Mouse (Mus musculus) brain, adult 10 weeks (tissue): ENCODE results near the gene Ptgr1. TPM values are rescaled to one million over a fixed set of nuclear protein-coding genes. Genes with fewer than 3 reads are reported as not detected.

Experiments
- polyA plus RNA-seq: library from polyadenylated mRNA; stranded (reverse); fragments of 350-450 nt; fragmentation: Illumina TruSeq; extraction: RNeasy Lipid Tissue Mini Kit (QIAGEN cat#74804); gene quantifications from one replicate; pipeline ENCODE4 v1.2.3, GENCODE M21; 2015; ENCODE audit warnings: low read depth, low replicate concordance

The Ptgr1 gene
- 1.1 TPM for polyA plus RNA-seq

GRCm38 (mm10) chr4:58986540-58987190 is at the start of gene Ptgr1:
Gene Ptgr1 (minus strand): TSS chr4:58987119.

GRCm38 (mm10) chr4:59034918-59035785 is 48.2 kb upstream of the Ptgr1 start, which contains the start of gene Gng10:
Gene Gng10 (plus strand): TSS chr4:59035088.

GRCm38 (mm10) chr4:59002948-59003805 is 16.3 kb upstream of the Ptgr1 start, which contains the start of gene Gm20503:
Gene Gm20503 (plus strand): TSS chr4:59003210.

GRCm38 (mm10) chr4:58994762-58995161 is 7.8 kb upstream of the Ptgr1 start, which contains the start of gene Dnajc25:
Gene Dnajc25 (plus strand): TSS chr4:58995062.

GRCm38 (mm10) chr4:58943420-58944205 is 43.3 kb downstream of the Ptgr1 start, which contains the start of gene Zkscan16:
Gene Zkscan16 (plus strand): TSS chr4:58943628.

Other genes starting within 250 kb of the Ptgr1 start
- not detected for gene Olfr267, start 199.4 kb downstream of the Ptgr1 start, polyA plus RNA-seq
- gene Ecpas, start 74.4 kb downstream of the Ptgr1 start, polyA plus RNA-seq, result 61.9 TPM
- gene Zkscan16, start 43.5 kb downstream of the Ptgr1 start, polyA plus RNA-seq, result 24.0 TPM
- 3.7 TPM for gene Dnajc25, start 7.9 kb upstream of the Ptgr1 start, polyA plus RNA-seq
- gene Gm20503, start 16.1 kb upstream of the Ptgr1 start, polyA plus RNA-seq, result not detected
- 90.5 TPM for gene Gng10, start 48.0 kb upstream of the Ptgr1 start, polyA plus RNA-seq
- gene AI481877, start 151.9 kb upstream of the Ptgr1 start, polyA plus RNA-seq, result not detected
- 46.5 TPM for gene Ugcg, start 202.1 kb upstream of the Ptgr1 start, polyA plus RNA-seq